Mouse (Mus musculus): ENCODE results near the gene Fbn1. TPM values are rescaled to one million over a fixed set of nuclear protein-coding genes. Genes with fewer than 3 reads are reported as not detected.

Fbn1 gene
- total and polyA plus RNA-seq, 2 experiments from 2014 or later = 1.6 to 20.1 TPM

DNA sequence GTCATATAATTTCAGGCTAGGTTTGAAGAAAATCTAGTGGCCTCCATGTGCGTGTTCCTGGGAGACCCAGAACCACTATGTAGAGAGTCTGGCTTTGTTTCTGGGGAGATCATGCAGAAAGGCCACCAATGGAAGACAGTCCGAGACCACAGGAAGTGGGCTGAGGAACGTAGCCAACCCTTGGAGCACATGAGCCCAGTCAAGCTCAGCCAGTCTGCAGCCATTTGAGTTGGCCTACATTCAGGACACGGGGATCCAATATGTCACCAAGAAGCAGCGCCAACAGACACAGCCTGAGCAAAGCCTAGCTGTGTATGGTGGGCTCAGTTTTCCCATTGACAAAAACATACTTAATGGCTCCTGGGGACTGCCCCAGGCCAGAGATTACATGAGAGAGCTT lies 11.1 kb downstream of the Fbn1 start:
- no peaks in the 10 kb centered on the region for H3K27me3 ChIP-seq (ENCODE audit: insufficient read depth, low read length)
- DNase-seq (ENCODE audit: low spot score) (peak; percentile 35), ATAC-seq (ENCODE audit: low FRiP score) (no peak)
- H3K27ac ChIP-seq (ENCODE audit: low read depth, low read length) = no peak overlapping the region
- no peak overlapping the region for H3K4me3 ChIP-seq (ENCODE audit: low read depth, low read length)
- no peaks in the 10 kb centered on the region for H3K9me3 ChIP-seq (ENCODE audit: low read length)
- H3K36me3 ChIP-seq (ENCODE audit: insufficient read depth, low read length) = peaks cover 3% of the 10 kb centered on the region
- H3K4me1 ChIP-seq (ENCODE audit: insufficient read depth, low read length) = no peaks in the 10 kb centered on the region
- no peak for TF ChIP-seq CTCF (IDR thresholded peaks at IDR 0.05)
- no peak overlapping the region for H3K4me2 ChIP-seq (ENCODE audit: low read depth, low read length, poor library complexity, severe bottlenecking)
- no peak overlapping the region for H3K9ac ChIP-seq (replicated peaks; ENCODE audit: low read length, poor library complexity, severe bottlenecking)
- WGBS = 89% methylated on average over 5 of the region's 5 CpGs

DNA sequence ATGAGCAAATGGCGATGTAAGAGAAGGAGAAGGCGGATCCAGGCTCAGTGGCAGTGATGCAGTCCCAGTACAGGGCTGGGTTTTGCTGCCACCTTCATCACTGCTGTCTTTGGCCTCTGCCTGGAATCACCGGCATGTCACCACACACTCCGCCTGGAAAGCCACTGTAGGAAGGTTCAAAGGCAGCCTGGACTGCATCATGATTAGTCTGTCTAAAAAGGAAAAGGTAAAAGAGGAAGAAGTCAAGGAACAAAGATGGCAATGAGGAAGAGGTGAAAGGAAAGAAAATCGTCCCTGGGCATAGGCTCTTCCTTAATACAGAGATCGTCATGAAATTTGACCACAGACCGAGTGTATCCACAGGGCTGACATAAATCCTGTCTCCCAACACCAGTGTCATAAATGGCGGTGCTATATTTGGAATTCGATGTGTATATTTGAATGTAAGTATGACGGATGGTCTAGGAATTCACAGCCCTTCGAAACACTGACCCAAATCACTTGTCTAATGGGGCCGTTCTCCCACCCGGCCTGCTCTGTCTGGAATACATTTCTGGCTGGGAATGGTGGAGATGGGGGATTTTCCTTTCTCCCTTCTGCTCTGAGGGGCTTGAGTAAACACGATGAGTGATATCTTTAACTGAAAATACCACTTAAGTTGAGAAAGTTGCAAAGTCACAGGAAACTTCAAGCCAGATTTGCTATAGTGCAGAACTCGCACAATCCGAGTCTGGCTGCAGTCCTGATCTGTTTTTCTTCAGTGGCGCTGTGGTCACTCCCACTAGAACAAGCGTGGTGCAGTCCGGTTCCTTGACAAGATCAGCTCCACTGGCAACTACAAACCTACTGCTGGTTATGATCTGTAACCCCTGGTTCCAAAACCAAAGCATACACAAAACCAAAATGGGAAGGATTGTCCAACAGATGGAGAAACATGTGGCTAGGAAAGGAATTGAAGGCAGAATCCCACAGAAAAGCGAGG lies 12.7 kb downstream of the Fbn1 start:
- no peak for TF ChIP-seq CTCF (IDR thresholded peaks at IDR 0.05)
- H3K9me3 ChIP-seq (ENCODE audit: low read length) = no peaks in the 10 kb centered on the region
- H3K4me1 ChIP-seq (ENCODE audit: insufficient read depth, low read length) = no peaks in the 10 kb centered on the region
- 92% methylated on average over 20 of the region's 20 CpGs for WGBS
- DNase-seq (ENCODE audit: low spot score) = no peak
- peaks cover 3% of the 10 kb centered on the region for H3K36me3 ChIP-seq (ENCODE audit: insufficient read depth, low read length)
- H3K27me3 ChIP-seq (ENCODE audit: insufficient read depth, low read length) = no peaks in the 10 kb centered on the region
- H3K9ac ChIP-seq (replicated peaks; ENCODE audit: low read length, poor library complexity, severe bottlenecking) = no peak overlapping the region
- H3K4me3 ChIP-seq (ENCODE audit: low read depth, low read length) = no peak overlapping the region
- no peak overlapping the region for H3K4me2 ChIP-seq (ENCODE audit: low read depth, low read length, poor library complexity, severe bottlenecking)
- H3K27ac ChIP-seq (ENCODE audit: low read depth, low read length) = no peak overlapping the region
- no peak for ATAC-seq (ENCODE audit: low FRiP score)

DNA sequence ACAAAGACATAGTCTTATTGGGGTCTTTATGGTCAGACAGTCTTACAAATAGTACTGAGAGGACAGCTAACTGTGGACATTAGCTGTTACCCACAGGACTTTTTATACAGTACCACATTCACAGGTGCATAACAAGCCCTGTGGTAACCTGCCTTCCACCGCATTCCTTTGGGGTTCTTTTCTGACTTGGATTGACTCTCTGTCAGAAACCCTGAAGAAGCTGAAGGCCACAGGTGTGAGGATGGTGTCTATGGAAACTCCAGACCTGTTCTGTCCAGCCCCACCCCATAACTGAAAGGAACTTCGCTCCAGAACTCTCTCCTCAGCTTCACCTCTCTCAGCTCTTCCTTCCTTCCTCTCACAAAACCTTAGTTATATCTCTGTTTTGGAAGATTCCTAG lies 13.5 kb downstream of the Fbn1 start:
- DNase-seq (ENCODE audit: low spot score) (no peak), ATAC-seq (ENCODE audit: low FRiP score) (no peak)
- Histone ChIP-seq H3K4me3 (ENCODE audit: low read depth, low read length) (no peak overlapping the region), H3K36me3 (ENCODE audit: insufficient read depth, low read length) (peaks cover 3% of the 10 kb centered on the region), H3K4me1 (ENCODE audit: insufficient read depth, low read length) (no peaks in the 10 kb centered on the region), H3K9me3 (ENCODE audit: low read length) (no peaks in the 10 kb centered on the region), H3K9ac (replicated peaks; ENCODE audit: low read length, poor library complexity, severe bottlenecking) (no peak overlapping the region), H3K4me2 (ENCODE audit: low read depth, low read length, poor library complexity, severe bottlenecking) (no peak overlapping the region), H3K27ac (ENCODE audit: low read depth, low read length) (no peak overlapping the region), H3K27me3 (ENCODE audit: insufficient read depth, low read length) (no peaks in the 10 kb centered on the region)
- TF ChIP-seq CTCF (IDR thresholded peaks at IDR 0.05) = no peak
- WGBS = 96% methylated on average over 2 of the region's 2 CpGs

DNA sequence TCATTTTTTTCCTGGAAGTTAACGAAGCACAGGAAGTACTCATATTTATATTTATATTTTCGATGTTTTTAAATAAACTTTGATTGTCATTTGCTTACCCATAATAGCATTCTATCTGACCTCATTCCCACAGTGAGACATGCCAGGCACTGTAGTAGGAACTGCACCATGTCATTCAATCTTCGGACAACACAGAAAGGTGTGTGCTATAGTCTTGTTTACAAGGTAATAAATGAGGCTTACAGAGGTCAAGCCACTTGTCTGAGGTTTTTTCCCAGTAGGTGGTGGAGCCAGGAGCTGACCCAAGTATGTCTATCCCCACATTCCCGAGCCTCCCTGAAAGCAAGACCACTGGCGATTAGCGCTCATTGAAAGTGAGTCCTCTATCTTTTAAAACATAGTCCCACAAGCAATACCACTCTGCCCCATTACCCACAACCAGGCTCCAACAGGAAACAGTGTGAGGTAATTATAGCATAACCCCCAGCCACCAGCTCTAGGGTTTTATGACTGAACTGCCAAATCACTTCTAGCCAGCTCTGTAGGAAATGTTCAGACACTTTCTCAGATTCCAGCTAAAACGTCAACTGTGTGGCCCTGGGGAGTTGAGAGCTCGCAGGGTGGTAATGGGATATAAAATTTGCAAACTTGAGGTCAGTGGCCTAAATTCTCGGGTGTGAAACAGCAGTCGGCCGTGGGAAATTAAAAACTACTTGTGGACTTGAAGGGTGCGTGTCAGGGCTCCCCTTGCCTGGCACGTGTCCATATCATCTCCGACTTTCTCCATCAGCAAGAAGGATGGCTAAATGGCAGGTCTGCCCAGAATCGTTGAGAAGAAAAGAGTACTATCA lies 15.5 kb downstream of the Fbn1 start:
- Histone ChIP-seq H3K4me1 (ENCODE audit: insufficient read depth, low read length) (no peaks in the 10 kb centered on the region), H3K36me3 (ENCODE audit: insufficient read depth, low read length) (no peaks in the 10 kb centered on the region; the same call in 1 of the 2 replicates), H3K4me3 (ENCODE audit: low read depth, low read length) (no peak overlapping the region), H3K9me3 (ENCODE audit: low read length) (no peaks in the 10 kb centered on the region), H3K27ac (ENCODE audit: low read depth, low read length) (no peak overlapping the region), H3K9ac (replicated peaks; ENCODE audit: low read length, poor library complexity, severe bottlenecking) (no peak overlapping the region), H3K4me2 (ENCODE audit: low read depth, low read length, poor library complexity, severe bottlenecking) (no peak overlapping the region), H3K27me3 (ENCODE audit: insufficient read depth, low read length) (no peaks in the 10 kb centered on the region)
- ATAC-seq (ENCODE audit: low FRiP score) (no peak), DNase-seq (ENCODE audit: low spot score) (no peak)
- no peak for TF ChIP-seq CTCF (IDR thresholded peaks at IDR 0.05)
- WGBS = 83% methylated on average over 15 of the region's 15 CpGs

DNA sequence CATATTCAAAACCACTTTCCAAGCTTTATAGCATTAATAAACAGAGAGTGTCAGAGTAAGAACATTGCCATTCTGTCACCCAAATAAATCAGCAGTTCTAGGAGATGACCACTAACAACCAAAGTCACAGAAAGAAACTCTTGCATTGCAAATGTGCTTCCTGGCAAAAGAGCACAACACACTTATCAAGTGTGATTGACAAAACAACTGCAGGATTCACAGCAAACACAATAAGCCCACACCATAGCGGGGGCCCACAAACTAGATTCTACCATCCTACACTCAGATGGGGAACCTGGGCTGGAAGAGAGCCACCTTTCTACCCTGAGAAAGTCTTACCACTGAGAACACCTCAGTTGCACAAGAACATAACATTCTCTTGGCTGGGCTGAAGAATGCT lies 17.8 kb downstream of the Fbn1 start:
- no peaks in the 10 kb centered on the region for H3K4me1 ChIP-seq (ENCODE audit: insufficient read depth, low read length)
- no peaks in the 10 kb centered on the region; the same call in 1 of the 2 replicates for H3K36me3 ChIP-seq (ENCODE audit: insufficient read depth, low read length)
- H3K9ac ChIP-seq (replicated peaks; ENCODE audit: low read length, poor library complexity, severe bottlenecking) = no peak overlapping the region
- no peak for DNase-seq (ENCODE audit: low spot score)
- H3K4me2 ChIP-seq (ENCODE audit: low read depth, low read length, poor library complexity, severe bottlenecking) = no peak overlapping the region
- ATAC-seq (ENCODE audit: low FRiP score) = no peak
- no peak overlapping the region for H3K4me3 ChIP-seq (ENCODE audit: low read depth, low read length)
- no peaks in the 10 kb centered on the region for H3K27me3 ChIP-seq (ENCODE audit: insufficient read depth, low read length)
- 100% methylated on average over 1 of the region's 1 CpGs for WGBS
- no peaks in the 10 kb centered on the region for H3K9me3 ChIP-seq (ENCODE audit: low read length)
- TF ChIP-seq CTCF (IDR thresholded peaks at IDR 0.05) = no peak
- H3K27ac ChIP-seq (ENCODE audit: low read depth, low read length) = no peak overlapping the region

Measured in midbrain, postnatal 0 days (tissue).